Mouse (Mus musculus) liver, adult 2 months (tissue): Measurements from ENCODE around the gene Spc24.

Source experiments
- CTCF ChIP-seq: fragments of 200-500 bp; IDR thresholded peaks from 2 replicates; pipeline ENCODE4 v1.5.1; 2011; ENCODE audit warnings: low read depth, low read length, control low read depth
- POLR2A ChIP-seq: fragments of 200-500 bp; IDR thresholded peaks from 2 replicates; pipeline ENCODE4 v1.6.1; 2011; ENCODE audit warnings: low read length, control low read depth; ENCODE audit not compliant: insufficient read depth; ENCODE audit errors: extremely low read depth

DNA sequence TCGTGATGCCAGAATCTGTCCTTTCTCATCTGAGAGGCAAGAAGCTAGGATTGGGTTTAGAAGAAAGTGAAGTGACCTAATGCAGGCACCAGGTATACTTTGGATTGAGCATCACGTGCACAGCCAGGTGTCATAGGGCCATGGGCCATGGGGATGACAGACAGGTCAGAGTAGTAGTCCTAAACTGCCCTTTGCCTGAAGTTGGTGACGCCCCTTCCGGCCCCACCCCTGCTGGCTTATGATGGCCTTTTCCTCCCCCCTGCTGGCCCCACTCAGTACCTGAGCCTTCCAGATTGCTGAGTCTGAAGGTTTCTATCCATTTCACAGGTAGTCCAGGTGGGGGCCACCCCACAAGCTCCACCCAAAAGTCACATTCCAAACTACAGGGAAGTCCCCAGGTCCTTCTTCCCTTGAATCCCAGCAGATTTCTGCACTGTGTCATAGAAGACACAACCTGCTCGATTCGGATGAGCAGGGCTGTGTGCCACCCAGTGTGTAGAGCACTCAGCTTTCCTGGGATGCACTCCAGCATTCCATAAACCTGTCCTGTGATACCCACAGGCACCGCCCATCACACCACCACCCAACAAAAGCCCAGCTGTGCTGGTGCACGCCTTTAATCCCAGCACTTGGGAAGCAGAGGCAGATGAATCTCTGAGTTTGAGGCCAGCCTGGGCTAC, 53.4 kb downstream of the Spc24 start:
- TF ChIP-seq CTCF = peak; percentile 44; the same call in 1 of the 2 replicates
- TF ChIP-seq POLR2A = no peak
